Mouse (Mus musculus) kidney, adult 2 months (tissue): Measurements from ENCODE around the gene Ggt5. TPM values are rescaled to one million over a fixed set of nuclear protein-coding genes. Genes with fewer than 3 reads are reported as not detected.

Experiments
- DNase-seq: peaks from one replicate; pipeline ENCODE4 v3.0.0; 2021
- H3K27ac ChIP-seq: fragments of 200-500 bp; 2 replicates; pipeline ENCODE4 v1.5.1; 2012; ENCODE audit warnings: low read depth, low read length, control low read depth, inconsistent platforms; ENCODE audit not compliant: insufficient read depth
- H3K27me3 ChIP-seq: fragments of 200-500 bp; replicated peaks from 2 replicates; pipeline ENCODE4 v1.6.1; 2012; ENCODE audit warnings: mild to moderate bottlenecking, moderate library complexity, low read length, inconsistent platforms; ENCODE audit not compliant: control insufficient read depth, insufficient read depth
- H3K36me3 ChIP-seq: fragments of 200-500 bp; 2 replicates; pipeline ENCODE4 v1.6.1; 2012; ENCODE audit warnings: mild to moderate bottlenecking, moderate library complexity, low read length, inconsistent platforms; ENCODE audit not compliant: control insufficient read depth, insufficient read depth
- H3K4me1 ChIP-seq: fragments of 200-500 bp; 2 replicates; pipeline ENCODE4 v1.6.1; 2011; ENCODE audit warnings: low read length; ENCODE audit not compliant: control insufficient read depth, insufficient read depth
- H3K4me3 ChIP-seq: fragments of 200-500 bp; 2 replicates; pipeline ENCODE4 v1.5.1; 2011; ENCODE audit warnings: mild to moderate bottlenecking, low read depth, low read length, control low read depth; ENCODE audit not compliant: insufficient read depth
- CTCF ChIP-seq: fragments of 200-500 bp; conservative IDR thresholded peaks from 2 replicates; pipeline ENCODE4 v1.5.1; 2011; ENCODE audit warnings: low read depth, mild to moderate bottlenecking, control low read depth, low read length, moderate library complexity, mixed read lengths; ENCODE audit not compliant: insufficient read depth, insufficient read length
- POLR2A ChIP-seq: fragments of 200-500 bp; IDR thresholded peaks from one replicate; pipeline ENCODE4 v1.6.1; 2011; ENCODE audit warnings: low read depth, low read length, control low read depth
- WGBS: fragments of 180-500 bp; shearing (Covaris S2); methylation state at CpG from one replicate; pipeline ENCODE4 v1.1.7; 2018; 5-methylcytosine and 5-hydroxymethylcytosine counted together
- polyA plus RNA-seq: library from polyadenylated mRNA; depleted of rRNA; stranded (reverse); fragments of >200 nt; gene quantifications from 2 replicates; pipeline ENCODE4 v1.2.3, GENCODE M21; 2012

The Ggt5 gene
- polyA plus RNA-seq, 1 experiment: 48.3 TPM

- Histone ChIP-seq H3K27me3 (no peaks in the 10 kb centered on the region), H3K36me3 (no peaks in the 10 kb centered on the region), H3K4me1 (no peaks in the 10 kb centered on the region), H3K27ac (no peak overlapping the region), H3K4me3 (no peak overlapping the region)
- no peak for DNase-seq
- TF ChIP-seq CTCF (no peak), POLR2A (no peak)
- WGBS: 80% methylated on average over 8 of the region's 8 CpGs
Measured at GRCm38 (mm10) chr10:75554090-75554489, 35.0 kb upstream of the Ggt5 start.

GRCm38 (mm10) chr10:75555557-75555956 lies 33.6 kb upstream of the Ggt5 start:
- Histone ChIP-seq H3K27me3 (no peaks in the 10 kb centered on the region), H3K36me3 (no peaks in the 10 kb centered on the region), H3K4me1 (0 out of 2 replicates have a peak, but pooled peaks cover 3% of the 10 kb centered on the region), H3K27ac (no peak overlapping the region), H3K4me3 (no peak overlapping the region)
- 90% methylated on average over 6 of the region's 6 CpGs for WGBS
- no peak for TF ChIP-seq CTCF
- TF ChIP-seq POLR2A: no peak
- no peak for DNase-seq

- Histone ChIP-seq H3K4me1 (0 out of 2 replicates have a peak, but pooled peaks cover 3% of the 10 kb centered on the region), H3K4me3 (no peak overlapping the region), H3K36me3 (no peaks in the 10 kb centered on the region), H3K27ac (no peak overlapping the region), H3K27me3 (no peaks in the 10 kb centered on the region)
- 58% methylated on average over 9 of the region's 9 CpGs for WGBS
- no peak for TF ChIP-seq CTCF
- TF ChIP-seq POLR2A: no peak
- DNase-seq: no peak
Measured at GRCm38 (mm10) chr10:75556026-75556425, 33.1 kb upstream of the Ggt5 start.

GRCm38 (mm10) chr10:75558515-75558914 lies 30.6 kb upstream of the Ggt5 start:
- peak; percentile 45 for DNase-seq
- WGBS: 35% methylated on average over 3 of the region's 3 CpGs
- Histone ChIP-seq H3K4me3 (no peak overlapping the region), H3K27ac (no peak overlapping the region), H3K27me3 (no peaks in the 10 kb centered on the region), H3K36me3 (no peaks in the 10 kb centered on the region), H3K4me1 (0 out of 2 replicates have a peak, but pooled peaks cover 3% of the 10 kb centered on the region)
- no peak for TF ChIP-seq CTCF
- no peak for TF ChIP-seq POLR2A

- Histone ChIP-seq H3K36me3 (no peaks in the 10 kb centered on the region), H3K4me1 (0 out of 2 replicates have a peak, but pooled peaks cover 6% of the 10 kb centered on the region), H3K4me3 (no peak overlapping the region), H3K27ac (no peak overlapping the region), H3K27me3 (no peaks in the 10 kb centered on the region)
- TF ChIP-seq POLR2A (no peak), CTCF (no peak)
- no peak for DNase-seq
- WGBS: 24% methylated on average over 14 of the region's 14 CpGs
Measured at GRCm38 (mm10) chr10:75559041-75559675, 30.0 kb upstream of the Ggt5 start.

- peak; percentile 83 for DNase-seq
- Histone ChIP-seq H3K36me3 (no peaks in the 10 kb centered on the region), H3K4me1 (peaks cover 10% of the 10 kb centered on the region; the same call in 1 of the 2 replicates), H3K27me3 (no peaks in the 10 kb centered on the region), H3K4me3 (peak within 1 kb of the TSS; percentile 43), H3K27ac (no peak within 1 kb of the TSS)
- WGBS: under 1% methylated on average over 75 of the region's 75 CpGs
- TF ChIP-seq CTCF (no peak), POLR2A (no peak)
Measured at GRCm38 (mm10) chr10:75559676-75560548, 29.2 kb upstream of the Ggt5 start, which contains the start of gene Lrrc75b. TSS of gene Lrrc75b (minus strand) at chr10:75560330.

GRCm38 (mm10) chr10:75560549-75560899 lies 28.6 kb upstream of the Ggt5 start:
- TF ChIP-seq POLR2A (no peak), CTCF (no peak)
- Histone ChIP-seq H3K4me3 (no peak overlapping the region; the same call in 1 of the 2 replicates), H3K27me3 (no peaks in the 10 kb centered on the region), H3K4me1 (peaks cover 16% of the 10 kb centered on the region; the same call in 1 of the 2 replicates), H3K27ac (no peak overlapping the region), H3K36me3 (no peaks in the 10 kb centered on the region)
- WGBS: 40% methylated on average over 6 of the region's 6 CpGs
- DNase-seq: no peak
